Mouse (Mus musculus) intestine, postnatal 0 days (tissue): Measurements from ENCODE around the gene Car5b. TPM values are rescaled to one million over a fixed set of nuclear protein-coding genes. Genes with fewer than 3 reads are reported as not detected.

Source experiments
- ATAC-seq: fragments of 200-750 bp; cut with Nextera tagmentation; 2 replicates; pipeline ENCODE4 v1.8.0; 2017; ENCODE audit warnings: mild to moderate bottlenecking, moderate TSS enrichment, moderate library complexity
- H3K27ac ChIP-seq: fragments of 300-500 bp; sonication (generic); 2 replicates; pipeline ENCODE4 v1.5.1; 2014; ENCODE audit warnings: mild to moderate bottlenecking, low read depth, low read length, moderate library complexity
- H3K27me3 ChIP-seq: fragments of 300-500 bp; sonication (generic); replicated peaks from 2 replicates; pipeline ENCODE4 v1.6.1; 2014; ENCODE audit warnings: low read length, mixed read lengths; ENCODE audit not compliant: control insufficient read depth, insufficient read depth
- H3K36me3 ChIP-seq: fragments of 300-500 bp; sonication (generic); 2 replicates; pipeline ENCODE4 v1.6.1; 2014; ENCODE audit warnings: mild to moderate bottlenecking, moderate library complexity; ENCODE audit not compliant: control insufficient read depth, insufficient read depth
- H3K4me1 ChIP-seq: fragments of 300-500 bp; sonication (generic); replicated peaks from 2 replicates; pipeline ENCODE4 v1.6.1; 2014; ENCODE audit warnings: antibody characterized with exemption, low read length, mixed read lengths; ENCODE audit not compliant: control insufficient read depth, insufficient read depth
- H3K4me2 ChIP-seq: fragments of 300-500 bp; sonication (generic); replicated peaks from 2 replicates; pipeline ENCODE4 v1.6.1; 2014; ENCODE audit warnings: low read depth, mild to moderate bottlenecking, moderate library complexity
- H3K4me3 ChIP-seq: fragments of 300-500 bp; sonication (generic); 2 replicates; pipeline ENCODE4 v1.5.1; 2014; ENCODE audit warnings: low read depth, low read length
- H3K9ac ChIP-seq: fragments of 300-500 bp; sonication (generic); 2 replicates; pipeline ENCODE4 v1.6.1; 2014; ENCODE audit warnings: mild to moderate bottlenecking, low read depth, low read length
- H3K9me3 ChIP-seq: fragments of 300-500 bp; sonication (generic); 2 replicates; pipeline ENCODE4 v1.6.1; 2016; ENCODE audit warnings: mixed run types; ENCODE audit not compliant: control insufficient read depth
- CTCF ChIP-seq: sonication (generic); IDR thresholded peaks from 2 replicates; pipeline ENCODE4 v1.5.1; 2016; ENCODE audit warnings: low read depth, mild to moderate bottlenecking, control low read depth, antibody characterized with exemption, moderate library complexity
- WGBS: fragments of 180-500 bp; shearing (Covaris S2); extraction: QIAGEN DNeasy Blood & Tissue Kit; methylation state at CpG from one replicate; pipeline ENCODE4 v1.1.7; 2014; 5-methylcytosine and 5-hydroxymethylcytosine counted together
- polyA plus RNA-seq: library from polyadenylated mRNA; unstranded; fragments of >200 nt; fragmentation: Nextera tagmentation; extraction: Ambion mirVana; gene quantifications from 2 replicates; pipeline ENCODE4 v1.2.1, GENCODE M21; 2015

Car5b gene
- polyA plus RNA-seq, 1 experiment from 2014 or later = 0.37 TPM

- TF ChIP-seq CTCF = no peak
- ATAC-seq = no peak
- Histone ChIP-seq H3K9ac (no peak overlapping the region), H3K4me2 (no peak overlapping the region), H3K9me3 (no peaks in the 10 kb centered on the region), H3K4me1 (no peaks in the 10 kb centered on the region), H3K4me3 (no peak overlapping the region), H3K27me3 (no peaks in the 10 kb centered on the region), H3K27ac (no peak overlapping the region), H3K36me3 (no peaks in the 10 kb centered on the region)
- 69% methylated on average over 6 of the region's 6 CpGs for WGBS
These were observed 45.7 kb downstream of the Car5b start for GRCm38 (mm10) chrX:163982129-163982528.

GRCm38 (mm10) chrX:163981500-163981899, 46.3 kb downstream of the Car5b start:
- Histone ChIP-seq H3K4me3 (no peak overlapping the region), H3K9ac (no peak overlapping the region), H3K27ac (no peak overlapping the region), H3K4me1 (no peaks in the 10 kb centered on the region), H3K9me3 (no peaks in the 10 kb centered on the region), H3K36me3 (no peaks in the 10 kb centered on the region), H3K27me3 (no peaks in the 10 kb centered on the region), H3K4me2 (no peak overlapping the region)
- 45% methylated on average over 4 of the region's 4 CpGs for whole genome bisulfite sequencing
- peak; percentile 17; the same call in 1 of the 2 replicates for TF ChIP-seq CTCF
- ATAC-seq = no peak

- H3K4me1 ChIP-seq = no peaks in the 10 kb centered on the region
These were observed 46.7 kb downstream of the Car5b start for GRCm38 (mm10) chrX:163981092-163981491.

GRCm38 (mm10) chrX:163958467-163958875, 69.3 kb downstream of the Car5b start, which contains the start of gene Zrsr2:
Gene Zrsr2, minus strand, starts transcription at chrX:163958661.
- H3K4me3 ChIP-seq = peak within 1 kb of the TSS; percentile 64
- no peaks in the 10 kb centered on the region for H3K27me3 ChIP-seq
- peak within 1 kb of the TSS; percentile 98 for H3K27ac ChIP-seq
- peak within 1 kb of the TSS; percentile 59 for H3K4me2 ChIP-seq
- no peaks in the 10 kb centered on the region for H3K9me3 ChIP-seq
- 18% methylated on average over 29 of the region's 29 CpGs for WGBS
- TF ChIP-seq CTCF = no peak
- H3K9ac ChIP-seq = peak within 1 kb of the TSS; percentile 84
- peak; percentile 93 for ATAC-seq
- H3K36me3 ChIP-seq = peaks cover 11% of the 10 kb centered on the region; the same call in 1 of the 2 replicates
- H3K4me1 ChIP-seq = no peaks in the 10 kb centered on the region

More at GRCm38 (mm10) chrX:163981092-163981491, 46.7 kb downstream of the Car5b start:
- TF ChIP-seq CTCF = no peak
- H3K36me3 ChIP-seq = no peaks in the 10 kb centered on the region
- H3K4me2 ChIP-seq = no peak overlapping the region
- ATAC-seq = no peak
- H3K9ac ChIP-seq = no peak overlapping the region
- H3K9me3 ChIP-seq = no peaks in the 10 kb centered on the region
- WGBS = 89% methylated on average over 1 of the region's 1 CpGs
- no peak overlapping the region for H3K4me3 ChIP-seq
- H3K27me3 ChIP-seq = no peaks in the 10 kb centered on the region
- H3K27ac ChIP-seq = no peak overlapping the region

GRCm38 (mm10) chrX:163957803-163958466, 69.9 kb downstream of the Car5b start:
- H3K4me2 ChIP-seq = peak overlapping the region; percentile 59
- ATAC-seq = peak; percentile 92
- WGBS = 19% methylated on average over 48 of the region's 67 CpGs
- no peak for TF ChIP-seq CTCF
- no peaks in the 10 kb centered on the region for H3K27me3 ChIP-seq
- H3K36me3 ChIP-seq = peaks cover 11% of the 10 kb centered on the region; the same call in 1 of the 2 replicates
- H3K4me3 ChIP-seq = peak overlapping the region; percentile 64
- H3K9me3 ChIP-seq = no peaks in the 10 kb centered on the region
- peak overlapping the region; percentile 84 for H3K9ac ChIP-seq
- peak overlapping the region; percentile 98 for H3K27ac ChIP-seq
- no peaks in the 10 kb centered on the region for H3K4me1 ChIP-seq

- H3K4me1 ChIP-seq = no peaks in the 10 kb centered on the region
- peak overlapping the region; percentile 59 for H3K4me2 ChIP-seq
- TF ChIP-seq CTCF = no peak
- H3K9me3 ChIP-seq = no peaks in the 10 kb centered on the region
- peak overlapping the region; percentile 64 for H3K4me3 ChIP-seq
- WGBS = 34% methylated on average over 12 of the region's 12 CpGs
- H3K36me3 ChIP-seq = peaks cover 11% of the 10 kb centered on the region; the same call in 1 of the 2 replicates
- peak overlapping the region; percentile 40 for H3K9ac ChIP-seq
- ATAC-seq = no peak
- H3K27ac ChIP-seq = peak overlapping the region; percentile 98
- H3K27me3 ChIP-seq = no peaks in the 10 kb centered on the region
These were observed 70.4 kb downstream of the Car5b start for GRCm38 (mm10) chrX:163957381-163957780.
